Mouse (Mus musculus): ENCODE results near the gene Efemp1. TPM values are rescaled to one million over a fixed set of nuclear protein-coding genes. Genes with fewer than 3 reads are reported as not detected.

Gene Efemp1
- polyA plus RNA-seq, 1 experiment from 2014 or later: 27.9 TPM

- no peak overlapping the region for H3K9ac ChIP-seq (ENCODE audit: low read depth, low read length)
- H3K4me2 ChIP-seq: no peak overlapping the region
- no peaks in the 10 kb centered on the region for H3K9me3 ChIP-seq (replicated peaks; ENCODE audit: control insufficient read depth, low read length)
- ATAC-seq (replicated peaks; ENCODE audit: insufficient number of reproducible peaks, low FRiP score, low TSS enrichment): no peak
- H3K4me3 ChIP-seq (ENCODE audit: low read depth, low read length): no peak overlapping the region
- no peaks in the 10 kb centered on the region for H3K4me1 ChIP-seq (ENCODE audit: control insufficient read depth, insufficient read depth, low read length)
- 72% methylated on average over 2 of the region's 2 CpGs for WGBS (ENCODE audit: insufficient replicate concordance)
- H3K27ac ChIP-seq (ENCODE audit: low read depth, low read length): no peak overlapping the region
- H3K36me3 ChIP-seq (ENCODE audit: control insufficient read depth, insufficient read depth, low read length): no peaks in the 10 kb centered on the region
- no peaks in the 10 kb centered on the region for H3K27me3 ChIP-seq (ENCODE audit: control insufficient read depth, insufficient read depth, low read length)
These were observed 51.6 kb downstream of the Efemp1 start for GRCm38 (mm10) chr11:28904596-28904995.

GRCm38 (mm10) chr11:28906288-28906687, 53.3 kb downstream of the Efemp1 start:
- no peaks in the 10 kb centered on the region for H3K36me3 ChIP-seq (ENCODE audit: control insufficient read depth, insufficient read depth, low read length)
- H3K27me3 ChIP-seq (ENCODE audit: control insufficient read depth, insufficient read depth, low read length): no peaks in the 10 kb centered on the region
- H3K27ac ChIP-seq (ENCODE audit: low read depth, low read length): no peak overlapping the region
- H3K4me3 ChIP-seq (ENCODE audit: low read depth, low read length): no peak overlapping the region
- no peak overlapping the region for H3K4me2 ChIP-seq
- WGBS (ENCODE audit: insufficient replicate concordance): 47% methylated on average over 3 of the region's 3 CpGs
- ATAC-seq (replicated peaks; ENCODE audit: insufficient number of reproducible peaks, low FRiP score, low TSS enrichment): no peak; the same call in 1 of the 2 replicates
- H3K9me3 ChIP-seq (replicated peaks; ENCODE audit: control insufficient read depth, low read length): no peaks in the 10 kb centered on the region
- H3K9ac ChIP-seq (ENCODE audit: low read depth, low read length): no peak overlapping the region
- no peaks in the 10 kb centered on the region for H3K4me1 ChIP-seq (ENCODE audit: control insufficient read depth, insufficient read depth, low read length)

- WGBS (ENCODE audit: insufficient replicate concordance): 38% methylated on average over 3 of the region's 3 CpGs
- Histone ChIP-seq H3K4me2 (no peak overlapping the region), H3K27ac (ENCODE audit: low read depth, low read length) (no peak overlapping the region), H3K27me3 (ENCODE audit: control insufficient read depth, insufficient read depth, low read length) (no peaks in the 10 kb centered on the region), H3K9me3 (replicated peaks; ENCODE audit: control insufficient read depth, low read length) (no peaks in the 10 kb centered on the region), H3K36me3 (ENCODE audit: control insufficient read depth, insufficient read depth, low read length) (no peaks in the 10 kb centered on the region), H3K4me1 (ENCODE audit: control insufficient read depth, insufficient read depth, low read length) (no peaks in the 10 kb centered on the region), H3K4me3 (ENCODE audit: low read depth, low read length) (no peak overlapping the region), H3K9ac (ENCODE audit: low read depth, low read length) (no peak overlapping the region)
- no peak for ATAC-seq (replicated peaks; ENCODE audit: insufficient number of reproducible peaks, low FRiP score, low TSS enrichment)
These were observed 56.0 kb downstream of the Efemp1 start for GRCm38 (mm10) chr11:28908908-28909545.

- no peak for ATAC-seq (replicated peaks; ENCODE audit: insufficient number of reproducible peaks, low FRiP score, low TSS enrichment)
- 81% methylated on average over 3 of the region's 3 CpGs for WGBS (ENCODE audit: insufficient replicate concordance)
These were observed 59.6 kb downstream of the Efemp1 start for GRCm38 (mm10) chr11:28912469-28913138.

GRCm38 (mm10) chr11:28934449-28934848, 81.4 kb downstream of the Efemp1 start:
- H3K9ac ChIP-seq (ENCODE audit: low read depth, low read length): no peak overlapping the region

More at GRCm38 (mm10) chr11:28912469-28913138, 59.6 kb downstream of the Efemp1 start:
- Histone ChIP-seq H3K9me3 (replicated peaks; ENCODE audit: control insufficient read depth, low read length) (no peaks in the 10 kb centered on the region), H3K27ac (ENCODE audit: low read depth, low read length) (no peak overlapping the region), H3K4me2 (no peak overlapping the region), H3K9ac (ENCODE audit: low read depth, low read length) (no peak overlapping the region), H3K36me3 (ENCODE audit: control insufficient read depth, insufficient read depth, low read length) (no peaks in the 10 kb centered on the region), H3K4me1 (ENCODE audit: control insufficient read depth, insufficient read depth, low read length) (no peaks in the 10 kb centered on the region), H3K27me3 (ENCODE audit: control insufficient read depth, insufficient read depth, low read length) (no peaks in the 10 kb centered on the region), H3K4me3 (ENCODE audit: low read depth, low read length) (no peak overlapping the region)

GRCm38 (mm10) chr11:28939651-28940050, 86.6 kb downstream of the Efemp1 start:
- ATAC-seq (replicated peaks; ENCODE audit: insufficient number of reproducible peaks, low FRiP score, low TSS enrichment): no peak
- no peak overlapping the region for H3K4me3 ChIP-seq (ENCODE audit: low read depth, low read length)

More at GRCm38 (mm10) chr11:28934449-28934848, 81.4 kb downstream of the Efemp1 start:
- H3K27me3 ChIP-seq (ENCODE audit: control insufficient read depth, insufficient read depth, low read length): no peaks in the 10 kb centered on the region
- no peaks in the 10 kb centered on the region for H3K4me1 ChIP-seq (ENCODE audit: control insufficient read depth, insufficient read depth, low read length)
- no peak overlapping the region for H3K4me2 ChIP-seq
- no peak for ATAC-seq (replicated peaks; ENCODE audit: insufficient number of reproducible peaks, low FRiP score, low TSS enrichment)
- H3K4me3 ChIP-seq (ENCODE audit: low read depth, low read length): no peak overlapping the region
- H3K36me3 ChIP-seq (ENCODE audit: control insufficient read depth, insufficient read depth, low read length): no peaks in the 10 kb centered on the region
- no peak overlapping the region for H3K27ac ChIP-seq (ENCODE audit: low read depth, low read length)
- H3K9me3 ChIP-seq (replicated peaks; ENCODE audit: control insufficient read depth, low read length): no peaks in the 10 kb centered on the region

GRCm38 (mm10) chr11:28951586-28952210, 98.7 kb downstream of the Efemp1 start:
- Histone ChIP-seq H3K4me1 (ENCODE audit: control insufficient read depth, insufficient read depth, low read length) (no peaks in the 10 kb centered on the region), H3K4me3 (ENCODE audit: low read depth, low read length) (no peak overlapping the region), H3K27ac (ENCODE audit: low read depth, low read length) (no peak overlapping the region), H3K9ac (ENCODE audit: low read depth, low read length) (no peak overlapping the region), H3K4me2 (no peak overlapping the region), H3K9me3 (replicated peaks; ENCODE audit: control insufficient read depth, low read length) (no peaks in the 10 kb centered on the region), H3K27me3 (ENCODE audit: control insufficient read depth, insufficient read depth, low read length) (no peaks in the 10 kb centered on the region), H3K36me3 (ENCODE audit: control insufficient read depth, insufficient read depth, low read length) (no peaks in the 10 kb centered on the region)
- ATAC-seq (replicated peaks; ENCODE audit: insufficient number of reproducible peaks, low FRiP score, low TSS enrichment): no peak
- WGBS (ENCODE audit: insufficient replicate concordance): 58% methylated on average over 2 of the region's 2 CpGs

More at GRCm38 (mm10) chr11:28939651-28940050, 86.6 kb downstream of the Efemp1 start:
- no peak overlapping the region for H3K27ac ChIP-seq (ENCODE audit: low read depth, low read length)
- WGBS (ENCODE audit: insufficient replicate concordance): 72% methylated on average over 1 of the region's 1 CpGs
- no peak overlapping the region for H3K9ac ChIP-seq (ENCODE audit: low read depth, low read length)
- H3K4me2 ChIP-seq: no peak overlapping the region
- no peaks in the 10 kb centered on the region for H3K9me3 ChIP-seq (replicated peaks; ENCODE audit: control insufficient read depth, low read length)
- H3K4me1 ChIP-seq (ENCODE audit: control insufficient read depth, insufficient read depth, low read length): no peaks in the 10 kb centered on the region
- H3K36me3 ChIP-seq (ENCODE audit: control insufficient read depth, insufficient read depth, low read length): no peaks in the 10 kb centered on the region
- no peaks in the 10 kb centered on the region for H3K27me3 ChIP-seq (ENCODE audit: control insufficient read depth, insufficient read depth, low read length)

GRCm38 (mm10) chr11:28954673-28955304, 101.8 kb downstream of the Efemp1 start:
- no peak overlapping the region for H3K9ac ChIP-seq (ENCODE audit: low read depth, low read length)
- no peaks in the 10 kb centered on the region for H3K27me3 ChIP-seq (ENCODE audit: control insufficient read depth, insufficient read depth, low read length)
- H3K9me3 ChIP-seq (replicated peaks; ENCODE audit: control insufficient read depth, low read length): no peaks in the 10 kb centered on the region
- no peak overlapping the region for H3K4me3 ChIP-seq (ENCODE audit: low read depth, low read length)
- H3K4me1 ChIP-seq (ENCODE audit: control insufficient read depth, insufficient read depth, low read length): no peaks in the 10 kb centered on the region
- no peak overlapping the region for H3K27ac ChIP-seq (ENCODE audit: low read depth, low read length)
- WGBS (ENCODE audit: insufficient replicate concordance): 66% methylated on average over 6 of the region's 6 CpGs
- no peak overlapping the region for H3K4me2 ChIP-seq
- ATAC-seq (replicated peaks; ENCODE audit: insufficient number of reproducible peaks, low FRiP score, low TSS enrichment): no peak
- no peaks in the 10 kb centered on the region for H3K36me3 ChIP-seq (ENCODE audit: control insufficient read depth, insufficient read depth, low read length)
